ENCODE assay signal across 21 mouse cellular contexts in the genomic region with DNA sequence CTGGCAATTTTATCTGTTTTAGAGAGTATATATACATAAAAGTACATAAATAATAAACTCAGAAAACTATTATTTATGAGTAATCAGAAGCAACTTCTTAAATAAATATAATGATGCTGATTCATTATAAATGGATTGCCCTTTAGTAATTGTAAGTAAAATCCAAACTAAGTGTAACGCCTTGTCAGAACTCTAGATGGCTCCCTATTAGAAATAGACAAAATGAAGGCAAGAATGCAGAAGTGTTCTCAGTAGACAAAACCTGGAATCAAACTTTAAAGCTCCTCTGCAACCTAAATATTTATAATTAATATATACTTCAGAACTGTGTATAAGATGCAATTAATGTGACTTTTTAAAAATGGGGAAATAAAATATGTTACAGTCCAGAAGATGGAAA.
DNase-seq lines count a peak whose midpoint lies in the region; ATAC-seq and TF ChIP-seq lines count a peak whose summit lies in the region.
"Had no signal": no experiment of that assay in that cellular context is flagged by ENCODE, and none has a peak within 500 bp of the region (broad histone marks: within the 10 kb centered on the region; RNA-seq: fewer than 3 reads in every experiment).

No protein-coding gene starts in this region.

- WGBS in forebrain, embryonic 14.5 days, result 67% methylated on average over 1 of the region's 1 CpGs
- 69% methylated on average over 1 of the region's 1 CpGs for WGBS in forebrain, embryonic 15.5 days
- WGBS in lung, embryonic 14.5 days, result 45% methylated on average over 1 of the region's 1 CpGs
- 59% methylated on average over 1 of the region's 1 CpGs for WGBS in stomach, postnatal 0 days

- TF ChIP-seq CTCF in lung, embryonic 14.5 days (IDR thresholded peaks at IDR 0.05; ENCODE audit: low read depth), result no peak
- peak; percentile 41 for TF ChIP-seq CTCF in E14TG2a.4 (conservative IDR thresholded peaks at IDR 0.05; ENCODE audit: low read length)
- peak; percentile 39 for TF ChIP-seq CTCF in stomach, postnatal 0 days (IDR thresholded peaks at IDR 0.05; ENCODE audit: low read depth)

- H3K9me3 ChIP-seq in forebrain, embryonic 14.5 days (replicated peaks; ENCODE audit: control insufficient read depth, low read length), result no peaks in the 10 kb centered on the region
- H3K9me3 ChIP-seq in forebrain, embryonic 15.5 days, result no peaks in the 10 kb centered on the region
- no peaks in the 10 kb centered on the region for H3K9me3 ChIP-seq in lung, embryonic 14.5 days (ENCODE audit: low read depth, low read length)
- H3K9me3 ChIP-seq in E14TG2a.4 (ENCODE audit: low read length), result no peaks in the 10 kb centered on the region
- H3K9me3 ChIP-seq in stomach, postnatal 0 days (ENCODE audit: control insufficient read depth, low read length), result no peaks in the 10 kb centered on the region
- H3K9me3 ChIP-seq: heart, embryonic 15.5 days; limb, embryonic 13.5 days; liver, embryonic 13.5 days; lung, embryonic 15.5 days; neural tube, embryonic 13.5 days had no signal

- TF ChIP-seq EP300 in stomach, postnatal 0 days (optimal IDR thresholded peaks at IDR 0.05), result no peak

- H3K9ac ChIP-seq in forebrain, embryonic 14.5 days (ENCODE audit: low read length), result no peak overlapping the region
- H3K9ac ChIP-seq in forebrain, embryonic 15.5 days (replicated peaks), result no peak overlapping the region
- no peak overlapping the region for H3K9ac ChIP-seq in lung, embryonic 14.5 days
- H3K9ac ChIP-seq in stomach, postnatal 0 days (ENCODE audit: low read length), result no peak overlapping the region
- H3K9ac ChIP-seq: heart, embryonic 15.5 days; limb, embryonic 13.5 days; liver, embryonic 13.5 days; lung, embryonic 15.5 days; neural tube, embryonic 13.5 days had no signal

- no peak overlapping the region for H3K4me2 ChIP-seq in forebrain, embryonic 14.5 days (ENCODE audit: low read length)
- H3K4me2 ChIP-seq in forebrain, embryonic 15.5 days (replicated peaks), result no peak overlapping the region
- H3K4me2 ChIP-seq in lung, embryonic 14.5 days, result no peak overlapping the region
- no peak overlapping the region for H3K4me2 ChIP-seq in stomach, postnatal 0 days (replicated peaks; ENCODE audit: low read depth)
- H3K4me2 ChIP-seq: heart, embryonic 15.5 days; limb, embryonic 13.5 days; liver, embryonic 13.5 days; lung, embryonic 15.5 days; midbrain, embryonic 11.5 days; neural tube, embryonic 13.5 days had no signal

- H3K4me3 ChIP-seq in forebrain, embryonic 14.5 days (ENCODE audit: low read depth, low read length), result no peak overlapping the region
- no peak overlapping the region for H3K4me3 ChIP-seq in forebrain, embryonic 15.5 days
- no peak overlapping the region for H3K4me3 ChIP-seq in lung, embryonic 14.5 days (ENCODE audit: low read depth, low read length)
- H3K4me3 ChIP-seq in E14TG2a.4 (replicated peaks; ENCODE audit: low read length), result no peak overlapping the region
- H3K4me3 ChIP-seq in stomach, postnatal 0 days (ENCODE audit: low read depth, low read length), result no peak overlapping the region
- H3K4me3 ChIP-seq: heart, embryonic 15.5 days; limb, embryonic 13.5 days; liver, embryonic 13.5 days; lung, embryonic 15.5 days; neural tube, embryonic 13.5 days had no signal

- no peak overlapping the region for H3K27ac ChIP-seq in forebrain, embryonic 14.5 days (ENCODE audit: low read depth, low read length)
- no peak overlapping the region for H3K27ac ChIP-seq in forebrain, embryonic 15.5 days (replicated peaks)
- H3K27ac ChIP-seq in lung, embryonic 14.5 days (ENCODE audit: low read depth), result no peak overlapping the region
- no peak overlapping the region for H3K27ac ChIP-seq in stomach, postnatal 0 days (replicated peaks)
- H3K27ac ChIP-seq: heart, embryonic 15.5 days; limb, embryonic 13.5 days; liver, embryonic 13.5 days; lung, embryonic 15.5 days; macrophage; neural tube, embryonic 13.5 days had no signal

- no peaks in the 10 kb centered on the region for H3K36me3 ChIP-seq in forebrain, embryonic 14.5 days (ENCODE audit: control insufficient read depth, insufficient read depth, low read length)
- H3K36me3 ChIP-seq in forebrain, embryonic 15.5 days, result no peaks in the 10 kb centered on the region
- H3K36me3 ChIP-seq in lung, embryonic 14.5 days (ENCODE audit: insufficient read depth), result no peaks in the 10 kb centered on the region
- H3K36me3 ChIP-seq in E14TG2a.4 (ENCODE audit: insufficient read depth, low read length), result no peaks in the 10 kb centered on the region
- H3K36me3 ChIP-seq in stomach, postnatal 0 days (ENCODE audit: control insufficient read depth, insufficient read depth, low read length), result no peaks in the 10 kb centered on the region
- H3K36me3 ChIP-seq: heart, embryonic 15.5 days; limb, embryonic 13.5 days; liver, embryonic 13.5 days; lung, embryonic 15.5 days; neural tube, embryonic 13.5 days had no signal

- no peaks in the 10 kb centered on the region for H3K27me3 ChIP-seq in forebrain, embryonic 14.5 days (replicated peaks; ENCODE audit: control insufficient read depth, insufficient read depth, low read length)
- no peaks in the 10 kb centered on the region for H3K27me3 ChIP-seq in forebrain, embryonic 15.5 days
- H3K27me3 ChIP-seq in lung, embryonic 14.5 days (ENCODE audit: insufficient read depth, low read length), result no peaks in the 10 kb centered on the region
- H3K27me3 ChIP-seq in E14TG2a.4 (ENCODE audit: insufficient read depth, low read length), result no peaks in the 10 kb centered on the region
- H3K27me3 ChIP-seq in stomach, postnatal 0 days (ENCODE audit: control insufficient read depth, insufficient read depth, low read length), result no peaks in the 10 kb centered on the region
- H3K27me3 ChIP-seq: heart, embryonic 15.5 days; limb, embryonic 13.5 days; liver, embryonic 13.5 days; lung, embryonic 15.5 days; neural tube, embryonic 13.5 days had no signal

- DNase-seq in forebrain, embryonic 14.5 days (ENCODE audit: low spot score), result peak; percentile 3
- DNase-seq in lung, embryonic 14.5 days, result peak; percentile 9
- DNase-seq in lung, postnatal 10 days, result no peak
- no peak for DNase-seq in stomach, postnatal 0 days (ENCODE audit: low spot score)
- DNase-seq in T-cell, adult 2 months (ENCODE audit: low spot score), result no peak
- DNase-seq: adrenal gland, postnatal 36 days; cerebellum, adult 2 months; cerebellum, postnatal 36 days; heart, adult 11 months; kidney, postnatal 4 days; liver, embryonic 13.5 days; spleen, adult 18-20 months; thymus, postnatal 36 days had no signal

- ATAC-seq in forebrain, embryonic 14.5 days, result no peak
- no peak for ATAC-seq in forebrain, embryonic 15.5 days (replicated peaks)
- no peak for ATAC-seq in lung, embryonic 14.5 days (ENCODE audit: insufficient read depth)
- ATAC-seq in stomach, postnatal 0 days (ENCODE audit: low FRiP score, low TSS enrichment), result no peak

- H3K4me1 ChIP-seq in forebrain, embryonic 14.5 days (ENCODE audit: control insufficient read depth, insufficient read depth, low read length), result no peaks in the 10 kb centered on the region
- H3K4me1 ChIP-seq in forebrain, embryonic 15.5 days, result no peaks in the 10 kb centered on the region
- H3K4me1 ChIP-seq in lung, embryonic 14.5 days (ENCODE audit: insufficient read depth), result no peaks in the 10 kb centered on the region
- H3K4me1 ChIP-seq in E14TG2a.4 (replicated peaks; ENCODE audit: low read depth, low read length), result no peaks in the 10 kb centered on the region
- no peaks in the 10 kb centered on the region for H3K4me1 ChIP-seq in stomach, postnatal 0 days (replicated peaks; ENCODE audit: control insufficient read depth, insufficient read depth)
- H3K4me1 ChIP-seq: heart, embryonic 15.5 days; limb, embryonic 13.5 days; liver, embryonic 13.5 days; lung, embryonic 15.5 days; neural tube, embryonic 13.5 days had no signal

Comparison
In these comparisons a context has a peak if more than half of its experiments do, and no peak if none do; other contexts are left out.
1. DNase-seq: peak in forebrain, embryonic 14.5 days (single experiment) and lung, embryonic 14.5 days (single experiment); none in lung, postnatal 10 days (single experiment), stomach, postnatal 0 days (single experiment) and T-cell, adult 2 months (single experiment).